Mouse (Mus musculus) layer of hippocampus, adult 2 months (tissue): ENCODE data around the gene Cdh23. TPM values are rescaled to one million over a fixed set of nuclear protein-coding genes. Genes with fewer than 3 reads are reported as not detected.
"Not testable (repeated sequence)": the region's sequence is repeated elsewhere in the genome, so short reads cannot be mapped to it uniquely, and the experiment has no call there.

Experiments used
- DNase-seq, 2 experiments: peaks; one replicate each; pipeline ENCODE4 v3.0.0; 2022; ENCODE audit warnings: low spot score in 2 of 2
- H3K27ac ChIP-seq: fragments of 200-600 bp; 2 replicates; pipeline ENCODE4 v1.8.1; 2022
- H3K4me3 ChIP-seq: fragments of 200-600 bp; 2 replicates; pipeline ENCODE4 v1.8.1; 2022; ENCODE audit warnings: mild to moderate bottlenecking
- CTCF ChIP-seq: fragments of 200-600 bp; conservative IDR thresholded peaks from 2 replicates; pipeline ENCODE4 v1.8.1; 2022; ENCODE audit warnings: antibody characterized with exemption, mild to moderate bottlenecking, moderate library complexity
- long read RNA-seq, 2 experiments: library from polyadenylated mRNA; stranded (forward); transcript quantifications; one replicate each; pipeline ENCODE4 v2.0.0; 2021; ENCODE audit warnings: borderline mapping rate in 2 of 2
- total RNA-seq, 2 experiments: library from RNA; stranded (reverse); gene quantifications; 2 replicates each; pipeline ENCODE4 v1.2.3; 2021

Cdh23 gene
- total RNA-seq: 1 to 10 TPM; 2.7 to 2.9 TPM
- long read RNA-seq, experiment 1, partial matches to known transcripts: 0 of 3 reads
- long read RNA-seq, experiment 1, other reads (novel, unspliced or antisense): 3 of 3 reads
- long read RNA-seq, experiment 2, partial matches to known transcripts: 0 of 4 reads
- long read RNA-seq, experiment 2, other reads (novel, unspliced or antisense): 4 of 4 reads

DNA sequence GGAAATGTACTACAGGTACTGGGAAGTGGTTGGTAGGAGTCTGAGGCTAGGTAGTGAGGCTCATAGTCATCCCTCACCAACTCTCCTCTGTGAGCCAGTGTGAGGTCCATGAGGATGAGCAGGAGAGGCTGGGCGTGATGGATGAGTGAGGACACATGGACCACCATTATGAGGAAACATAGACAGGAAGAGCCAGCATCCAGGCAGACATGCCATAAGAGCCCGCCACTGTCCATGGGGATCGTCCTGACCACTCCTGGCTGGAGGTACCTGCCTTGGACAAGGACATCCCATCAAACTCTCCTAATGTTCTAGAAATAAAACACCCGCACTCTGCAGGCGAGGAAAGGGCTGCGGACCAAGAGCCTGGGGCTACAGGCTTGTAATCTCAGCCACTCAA lies at the start of gene Cdh23:
Gene Cdh23, minus strand, starts transcription at position 101 of the 400 bp plus-strand sequence.
- DNase-seq: no peak
- no peak within 1 kb of the TSS for H3K27ac ChIP-seq
- no peak for TF ChIP-seq CTCF
- H3K4me3 ChIP-seq: no peak within 1 kb of the TSS

DNA sequence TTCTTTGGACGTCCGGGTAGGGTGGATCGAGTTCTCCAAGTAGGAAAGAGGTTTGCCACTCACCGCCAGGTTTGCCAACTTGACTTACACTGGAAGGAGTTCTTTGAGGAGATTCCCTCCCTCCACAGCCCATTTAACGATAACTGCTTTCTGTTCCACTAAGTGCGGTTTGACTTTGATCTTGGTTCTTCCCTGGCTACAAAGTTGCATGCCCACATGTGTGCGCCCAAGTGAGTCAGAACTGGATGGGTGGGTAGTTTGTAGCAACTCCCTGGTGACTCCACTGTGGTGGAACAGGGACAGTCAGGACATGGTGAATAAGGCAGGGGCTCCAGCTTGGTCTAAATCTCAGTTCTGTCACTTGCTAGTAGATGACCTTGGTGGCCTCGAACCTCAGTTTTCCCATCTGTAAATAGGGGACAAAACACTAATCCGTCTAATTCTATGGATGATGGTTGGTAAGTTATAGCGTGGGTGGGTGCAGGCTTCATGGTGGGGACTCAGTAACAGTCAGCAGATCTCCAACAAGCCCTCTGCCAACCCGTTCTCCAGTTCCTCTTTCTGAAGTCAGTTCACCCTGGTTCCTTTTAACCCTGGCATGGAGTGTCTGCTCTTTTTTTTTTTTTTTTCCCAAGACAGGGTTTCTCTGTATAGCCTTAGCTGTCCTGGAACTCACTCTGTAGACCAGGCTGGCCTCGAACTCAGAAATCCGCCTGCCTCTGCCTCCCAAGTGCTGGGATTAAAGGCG lies 48.4 kb upstream of the Cdh23 start:
- Histone ChIP-seq H3K4me3 (no peak overlapping the region), H3K27ac (peak overlapping the region; percentile 36; the same call in 1 of the 2 replicates)
- TF ChIP-seq CTCF: no peak
- no peak for DNase-seq

DNA sequence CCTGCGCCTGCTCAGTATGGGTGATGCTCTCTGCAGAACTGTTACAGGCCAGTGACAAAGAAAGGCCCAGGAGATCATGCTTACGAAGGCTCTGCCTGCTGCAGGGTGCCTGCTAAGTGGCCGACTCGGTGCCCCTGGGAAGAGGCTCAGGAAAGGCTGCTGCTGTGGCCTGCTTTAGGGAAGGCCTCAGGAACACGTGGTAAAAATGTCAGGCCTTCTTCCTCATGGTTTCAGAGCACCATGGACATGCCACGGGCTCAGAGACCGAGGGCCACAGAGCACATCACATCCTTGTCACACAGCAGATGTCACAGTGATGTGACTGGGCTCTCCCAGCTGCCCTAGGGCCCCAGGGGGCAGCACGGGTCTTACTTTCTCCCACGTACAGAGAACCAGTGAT lies 47.4 kb upstream of the Cdh23 start:
- no peak overlapping the region; the same call in 1 of the 2 replicates for H3K27ac ChIP-seq
- TF ChIP-seq CTCF: no peak
- no peak for DNase-seq
- no peak overlapping the region for H3K4me3 ChIP-seq

DNA sequence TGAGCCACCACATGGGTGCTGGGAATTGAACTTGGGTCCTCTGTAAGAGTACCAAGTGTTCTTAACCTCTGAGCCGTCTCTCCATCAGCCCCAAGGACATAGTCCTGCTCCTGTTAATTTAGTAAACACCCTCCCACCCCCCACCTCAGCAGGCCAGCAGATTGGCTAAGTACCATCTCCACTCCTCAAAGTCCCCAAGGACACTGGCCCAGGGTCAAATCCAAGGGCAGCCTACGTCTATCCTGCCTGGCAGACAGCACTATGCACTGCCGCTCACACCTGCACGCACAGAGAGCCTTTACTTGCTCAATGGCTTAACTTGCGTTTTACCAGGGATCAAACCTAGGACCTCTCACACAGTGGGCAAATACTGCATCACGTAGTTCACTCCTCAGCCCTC lies 46.7 kb upstream of the Cdh23 start:
- no peak for TF ChIP-seq CTCF
- Histone ChIP-seq H3K4me3 (no peak overlapping the region), H3K27ac (no peak overlapping the region)
- DNase-seq: no peak

DNA sequence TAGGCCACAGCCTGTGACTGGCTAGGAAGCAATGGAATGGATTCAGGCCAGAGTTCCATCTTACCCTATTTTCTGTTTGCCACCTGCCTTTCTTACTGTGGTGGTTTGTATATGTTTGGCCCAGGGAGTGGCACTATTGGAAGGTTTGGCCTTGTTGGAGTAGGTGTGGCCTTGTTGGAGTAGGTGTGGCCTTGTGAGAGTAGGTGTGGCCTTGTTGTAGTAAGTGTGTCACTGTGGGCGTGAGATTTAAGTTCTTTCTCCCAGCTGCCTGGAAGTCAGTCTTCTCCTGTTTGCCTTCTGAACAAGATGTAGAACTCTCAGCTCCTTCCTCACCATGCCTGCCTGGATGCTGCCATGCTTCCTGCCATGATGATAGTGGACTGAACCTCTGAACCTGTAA lies 46.0 kb upstream of the Cdh23 start:
- H3K4me3 ChIP-seq, H3K27ac ChIP-seq, DNase-seq: not testable (repeated sequence)

DNA sequence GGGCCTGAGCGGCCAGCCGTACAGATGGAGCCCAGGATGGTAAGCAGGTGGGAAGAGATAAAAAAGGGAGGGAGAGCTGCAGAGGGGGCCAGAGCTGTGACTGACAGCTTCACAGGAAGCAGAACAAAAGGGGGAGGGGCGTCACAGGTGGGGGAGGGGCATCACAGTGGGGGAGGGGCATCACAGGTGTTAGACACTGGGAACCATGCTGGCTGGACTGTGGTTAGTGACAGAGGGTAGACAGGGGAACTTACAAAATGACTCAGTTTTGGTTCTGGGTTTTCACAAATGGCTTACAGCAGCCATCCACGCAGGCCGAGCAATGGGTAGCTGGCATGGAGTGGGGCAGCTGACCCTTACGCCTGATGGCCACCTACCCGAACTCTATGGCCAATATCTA lies 45.1 kb upstream of the Cdh23 start:
- Histone ChIP-seq H3K27ac (no peak overlapping the region), H3K4me3 (no peak overlapping the region)
- TF ChIP-seq CTCF: no peak
- DNase-seq: no peak

DNA sequence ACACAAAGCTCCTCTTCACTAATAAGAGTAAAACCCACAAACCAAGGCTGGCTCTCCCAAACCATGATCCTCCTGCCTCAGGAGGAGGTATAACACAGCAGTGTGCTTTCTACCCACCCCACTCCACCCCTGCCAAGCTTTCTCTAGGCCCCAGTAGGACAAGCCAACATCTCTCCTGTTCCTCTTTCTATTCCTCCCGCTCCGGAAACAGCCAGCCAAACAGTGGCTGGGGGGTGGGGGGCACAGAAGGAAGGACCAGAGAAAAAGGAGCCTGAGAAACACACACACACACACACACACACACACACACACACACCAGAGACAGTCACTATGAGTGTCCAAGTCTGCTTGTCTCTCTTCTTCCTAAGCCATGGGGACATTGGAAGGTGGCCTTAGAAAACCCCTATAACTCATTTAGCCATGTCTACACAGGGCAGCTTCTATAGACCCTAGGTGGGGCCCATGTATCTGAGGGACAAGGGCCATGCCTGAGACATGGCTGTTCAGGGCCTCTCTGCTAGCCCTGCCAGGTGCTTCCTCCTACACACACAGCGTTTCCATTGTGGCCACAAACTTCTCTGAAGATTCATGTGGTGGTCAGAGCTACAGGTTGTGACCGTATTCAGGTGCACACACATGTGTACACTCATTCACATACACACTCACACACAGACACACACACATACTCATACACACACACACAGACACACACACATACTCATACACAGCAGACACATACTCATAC lies 43.5 kb upstream of the Cdh23 start:
- no peak for TF ChIP-seq CTCF
- no peak overlapping the region for H3K27ac ChIP-seq
- no peak for DNase-seq
- no peak overlapping the region for H3K4me3 ChIP-seq

DNA sequence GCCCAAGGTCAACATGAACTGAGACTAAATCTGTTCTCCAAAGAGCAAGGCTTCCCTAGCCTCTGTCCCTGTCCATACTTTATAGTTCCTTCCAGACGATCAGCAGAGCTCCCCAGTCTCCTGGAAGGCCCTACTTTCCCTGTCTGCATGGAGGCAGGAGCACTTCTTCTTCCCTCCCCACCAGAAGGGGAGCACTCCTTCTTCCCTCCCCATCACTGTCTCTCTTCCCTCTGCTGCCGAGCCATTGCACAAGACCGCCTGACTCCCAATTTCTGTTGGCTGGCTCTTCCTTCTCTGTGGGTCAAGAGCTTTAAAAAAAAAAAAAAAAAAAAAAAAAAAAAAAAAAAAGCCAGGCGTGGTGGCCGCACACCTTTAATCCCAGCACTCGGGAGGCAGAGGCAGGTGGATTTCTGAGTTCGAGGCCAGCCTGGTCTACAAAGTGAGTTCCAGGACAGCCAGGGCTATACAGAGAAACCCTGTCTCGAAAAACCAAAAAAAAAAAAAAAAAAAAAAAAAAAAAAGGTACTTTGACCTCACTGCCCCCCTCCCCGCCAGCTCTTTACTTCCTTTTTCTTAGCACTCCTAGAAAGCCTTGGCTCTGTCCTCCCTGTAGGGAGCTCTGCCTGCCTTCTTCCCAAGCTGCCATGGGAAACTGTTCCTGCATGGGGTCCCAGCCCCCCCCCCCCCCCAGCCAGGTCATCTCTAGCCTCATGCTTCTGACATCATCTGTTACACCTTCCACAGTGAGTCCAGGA lies 41.8 kb upstream of the Cdh23 start:
- DNase-seq: no peak

DNA sequence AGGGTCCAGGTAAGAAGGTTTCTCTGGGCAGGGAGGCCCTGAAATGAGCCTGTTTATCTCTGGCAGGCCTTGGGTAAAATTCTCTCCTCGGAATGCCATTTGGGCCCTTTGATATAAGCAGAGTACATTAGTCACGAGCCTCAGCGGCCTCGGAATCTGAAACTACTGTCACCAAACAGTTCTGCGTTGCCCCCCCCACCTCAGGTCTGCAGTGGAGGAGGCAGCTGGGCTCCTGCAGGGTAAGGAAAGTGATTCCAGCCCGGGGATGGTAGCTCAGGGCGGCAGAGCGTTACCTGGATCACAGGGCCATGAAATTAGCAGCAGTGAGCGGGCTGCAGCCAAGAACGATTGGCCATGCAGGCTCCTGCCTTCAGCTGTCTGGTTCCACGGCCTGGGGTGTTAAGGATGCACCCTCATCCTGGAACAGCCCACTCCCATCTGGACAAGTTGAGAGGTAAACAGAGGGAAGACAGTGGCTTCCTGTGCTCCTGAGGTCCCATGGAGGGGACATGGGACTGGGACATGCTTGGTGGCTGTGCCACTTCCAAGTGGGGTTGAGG lies 41.0 kb upstream of the Cdh23 start:
- no peak for TF ChIP-seq CTCF
- no peak for DNase-seq
- no peak overlapping the region for H3K4me3 ChIP-seq
- no peak overlapping the region for H3K27ac ChIP-seq

More for the DNA sequence above, 41.8 kb upstream of the Cdh23 start:
- no peak for TF ChIP-seq CTCF
- Histone ChIP-seq H3K4me3 (no peak overlapping the region), H3K27ac (peak overlapping the region; percentile 10; the same call in 1 of the 2 replicates)

DNA sequence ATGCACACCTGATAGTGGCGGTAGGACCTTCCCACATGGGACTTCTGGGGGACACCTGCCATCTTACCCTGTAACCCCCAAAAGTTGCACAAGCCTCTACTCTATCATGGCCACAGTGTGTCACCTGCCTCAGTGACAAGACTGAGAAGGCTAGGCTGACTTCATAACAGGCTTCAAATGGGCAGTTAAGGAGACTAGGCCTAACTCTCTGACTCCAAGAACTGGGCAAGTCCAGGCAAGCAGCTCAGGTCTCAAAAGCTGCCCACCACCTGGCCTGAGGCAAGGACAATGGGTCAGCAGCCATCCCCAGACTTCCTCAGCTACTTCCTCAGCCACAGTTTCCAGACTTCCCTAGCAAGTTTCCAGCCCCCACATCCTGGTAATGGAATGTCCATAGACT lies 39.4 kb upstream of the Cdh23 start:
- TF ChIP-seq CTCF: no peak
- H3K4me3 ChIP-seq: no peak overlapping the region
- no peak overlapping the region for H3K27ac ChIP-seq
- DNase-seq: no peak

DNA sequence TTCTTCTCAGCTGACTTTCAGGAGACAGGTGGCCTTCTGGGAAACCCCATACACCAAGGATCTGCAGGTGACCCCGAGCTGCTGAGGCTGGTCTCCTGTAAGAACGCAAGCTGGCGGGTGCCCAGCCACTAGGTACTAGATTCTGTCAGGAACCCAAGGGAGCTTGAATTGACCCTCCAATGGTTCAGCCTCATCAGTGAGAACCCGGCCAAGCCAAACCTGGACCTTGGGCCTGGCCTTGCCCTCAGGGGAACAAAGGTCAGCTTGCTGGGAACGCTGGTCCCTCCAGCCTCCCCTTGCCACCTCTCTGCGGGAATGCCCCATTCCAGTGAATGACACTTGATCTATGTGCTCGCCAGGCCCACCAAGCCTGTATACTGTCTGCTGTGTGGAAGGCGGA lies 37.2 kb upstream of the Cdh23 start:
- H3K4me3 ChIP-seq: no peak overlapping the region
- DNase-seq: no peak
- H3K27ac ChIP-seq: no peak overlapping the region
- TF ChIP-seq CTCF: no peak

DNA sequence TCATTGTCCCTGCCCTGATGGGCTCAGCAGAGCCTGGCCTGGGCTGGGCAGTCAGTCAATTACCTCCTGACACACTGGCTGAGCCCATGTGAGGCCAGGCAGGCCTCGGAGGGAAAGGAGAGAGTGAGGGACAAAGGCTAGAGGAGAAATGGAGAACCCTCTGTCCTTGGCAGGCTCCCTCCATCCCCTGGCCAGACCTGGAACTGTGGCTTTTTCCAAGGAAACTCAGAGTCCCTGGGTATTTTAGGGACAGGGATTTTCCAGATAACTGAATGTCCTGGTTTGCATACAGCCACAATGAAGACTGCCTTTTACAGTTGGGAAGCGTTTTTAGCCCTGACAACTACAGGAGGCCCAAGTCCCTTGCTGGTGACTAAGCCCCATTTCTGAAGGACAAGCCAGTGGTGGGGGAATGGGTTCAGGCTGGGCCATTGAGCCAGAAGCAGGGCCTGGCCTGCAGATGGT lies 36.1 kb upstream of the Cdh23 start:
- H3K27ac ChIP-seq: peak overlapping the region; percentile 33; the same call in 1 of the 2 replicates
- TF ChIP-seq CTCF: no peak
- DNase-seq: no peak
- no peak overlapping the region for H3K4me3 ChIP-seq
